Mouse (Mus musculus) lung, postnatal 0 days (tissue): ENCODE data around the gene App.

ENCODE experiments used
- CTCF ChIP-seq: IDR thresholded peaks from 2 replicates; pipeline ENCODE4 v1.5.1; 2016; ENCODE audit warnings: antibody characterized with exemption, mild to moderate bottlenecking
- EP300 ChIP-seq: IDR thresholded peaks from 2 replicates; pipeline ENCODE4 v1.6.1; 2016; ENCODE audit warnings: antibody characterized with exemption, mild to moderate bottlenecking, control low read depth

- TF ChIP-seq CTCF, result no peak
- no peak for TF ChIP-seq EP300
Measured at GRCm38 (mm10) chr16:85172571-85173372, 794 bp downstream of the App start.
